Mouse (Mus musculus) B cell, adult 67 days (primary cell): ENCODE results near the gene Rmi2. TPM values are rescaled to one million over a fixed set of nuclear protein-coding genes. Genes with fewer than 3 reads are reported as not detected.

Experiments
- total RNA-seq, 2 experiments: library from RNA; stranded (reverse); gene quantifications; 4 replicates each; pipeline ENCODE4 v1.2.4; 2023

Rmi2 gene
- 1 to 10 TPM in 1 of 2 experiments, under 1 TPM in 1; 0.80 to 1.1 TPM for total RNA-seq

GRCm38 (mm10) chr16:10834911-10835587 lies at the start of gene Rmi2:
Gene Rmi2 (plus strand): TSS chr16:10835059.

GRCm38 (mm10) chr16:10785371-10786231 lies 49.3 kb upstream of the Rmi2 start, which contains the start of gene Socs1:
Gene Socs1 (minus strand): TSS chr16:10785536.

GRCm38 (mm10) chr16:10788271-10788670 lies 46.6 kb upstream of the Rmi2 start, which contains the start of gene Tnp2:
Gene Tnp2 (minus strand): TSS chr16:10788660.

GRCm38 (mm10) chr16:10790702-10791101 lies 44.2 kb upstream of the Rmi2 start, which contains the start of gene Prm3:
Gene Prm3 (minus strand): TSS chr16:10790914.

GRCm38 (mm10) chr16:10796034-10796433 lies 38.8 kb upstream of the Rmi2 start, which contains the start of gene Prm2:
Gene Prm2 (minus strand): TSS chr16:10796134.

GRCm38 (mm10) chr16:10805789-10806527 lies 28.9 kb upstream of the Rmi2 start, which contains the start of gene Prm1:
Gene Prm1 (minus strand): TSS chr16:10805839.

GRCm38 (mm10) chr16:10812865-10813371 lies 21.9 kb upstream of the Rmi2 start, which contains the start of gene Gm11172:
Gene Gm11172 (plus strand): TSS chr16:10812915.

Other genes with a start within 250 kb of the Rmi2 start
- gene Socs1, start 49.5 kb upstream of the Rmi2 start, total RNA-seq, result 1 to 10 TPM; 3.2 to 3.9 TPM
- not detected for gene Tnp2, start 46.4 kb upstream of the Rmi2 start, total RNA-seq
- not detected for gene Prm3, start 44.1 kb upstream of the Rmi2 start, total RNA-seq
- not detected for gene Prm2, start 38.9 kb upstream of the Rmi2 start, total RNA-seq
- gene Prm1, start 29.2 kb upstream of the Rmi2 start, total RNA-seq, result not detected
- not detected for gene Gm11172, start 22.1 kb upstream of the Rmi2 start, total RNA-seq
- 100 to 1,000 TPM; 224 to 303 TPM for gene Snn, start 225.9 kb downstream of the Rmi2 start, total RNA-seq
- gene Litaf, start 231.1 kb downstream of the Rmi2 start, total RNA-seq, result 10 to 100 TPM; 18.4 to 23.3 TPM